Mouse (Mus musculus): ENCODE measurements around the gene Lyrm7. TPM values are rescaled to one million over a fixed set of nuclear protein-coding genes. Genes with fewer than 3 reads are reported as not detected.
A peak's percentile ranks its signal among the peaks of the same experiment; 100 is the strongest.

Lyrm7 gene
- polyA plus RNA-seq, 1 experiment from 2014 or later, result 8.9 TPM

GRCm38 (mm10) chr11:54787488-54788474 is 72.9 kb downstream of the Lyrm7 start, which contains the start of gene Cdc42se2:
Cdc42se2 (minus strand) TSS chr11:54787675.
- 4% methylated on average over 56 of the region's 56 CpGs for WGBS
- no peaks in the 10 kb centered on the region for H3K9me3 ChIP-seq
- peak within 1 kb of the TSS; percentile 94 for H3K4me3 ChIP-seq
- peak within 1 kb of the TSS; percentile 71 for H3K4me2 ChIP-seq (replicated peaks)
- peak within 1 kb of the TSS; percentile 94 for H3K9ac ChIP-seq (replicated peaks)
- no peaks in the 10 kb centered on the region for H3K36me3 ChIP-seq
- peaks cover 30% of the 10 kb centered on the region for H3K4me1 ChIP-seq
- no peaks in the 10 kb centered on the region for H3K27me3 ChIP-seq
- peak within 1 kb of the TSS; percentile 98 for H3K27ac ChIP-seq (replicated peaks)
- peak; percentile 98 for ATAC-seq (ENCODE audit: low FRiP score, low read depth)

- H3K27me3 ChIP-seq, result no peaks in the 10 kb centered on the region
- H3K4me2 ChIP-seq (replicated peaks), result peak overlapping the region; percentile 71
- H3K4me1 ChIP-seq, result peaks cover 30% of the 10 kb centered on the region
- peak overlapping the region; percentile 94 for H3K4me3 ChIP-seq
- no peaks in the 10 kb centered on the region for H3K9me3 ChIP-seq
- peak overlapping the region; percentile 94 for H3K9ac ChIP-seq (replicated peaks)
- H3K36me3 ChIP-seq, result no peaks in the 10 kb centered on the region
- ATAC-seq (ENCODE audit: low FRiP score, low read depth), result peak; percentile 45
- WGBS, result under 1% methylated on average over 54 of the region's 54 CpGs
- peak overlapping the region; percentile 98 for H3K27ac ChIP-seq (replicated peaks)
Observed at GRCm38 (mm10) chr11:54786858-54787487, 73.7 kb downstream of the Lyrm7 start.

GRCm38 (mm10) chr11:54785566-54785965 is 75.2 kb downstream of the Lyrm7 start:
- Histone ChIP-seq H3K4me3 (peak overlapping the region; percentile 94; the same call in 1 of the 2 replicates), H3K27me3 (no peaks in the 10 kb centered on the region), H3K4me1 (peaks cover 27% of the 10 kb centered on the region), H3K4me2 (replicated peaks) (peak overlapping the region; percentile 71), H3K36me3 (no peaks in the 10 kb centered on the region), H3K27ac (replicated peaks) (no peak overlapping the region), H3K9ac (replicated peaks) (no peak overlapping the region), H3K9me3 (no peaks in the 10 kb centered on the region)
- WGBS, result 93% methylated on average over 3 of the region's 3 CpGs
- no peak for ATAC-seq (ENCODE audit: low FRiP score, low read depth)

GRCm38 (mm10) chr11:54784436-54784835 is 76.3 kb downstream of the Lyrm7 start:
- no peak overlapping the region for H3K4me3 ChIP-seq
- H3K36me3 ChIP-seq, result no peaks in the 10 kb centered on the region
- no peaks in the 10 kb centered on the region for H3K27me3 ChIP-seq
- no peak overlapping the region for H3K27ac ChIP-seq (replicated peaks)
- 94% methylated on average over 3 of the region's 3 CpGs for WGBS
- no peak overlapping the region for H3K9ac ChIP-seq (replicated peaks)
- H3K9me3 ChIP-seq, result no peaks in the 10 kb centered on the region
- no peak for ATAC-seq (ENCODE audit: low FRiP score, low read depth)
- H3K4me1 ChIP-seq, result peaks cover 27% of the 10 kb centered on the region
- peak overlapping the region; percentile 14; the same call in 1 of the 2 replicates for H3K4me2 ChIP-seq (replicated peaks)

GRCm38 (mm10) chr11:54782253-54782652 is 78.5 kb downstream of the Lyrm7 start:
- H3K36me3 ChIP-seq, result no peaks in the 10 kb centered on the region
- H3K9me3 ChIP-seq, result no peaks in the 10 kb centered on the region
- H3K4me1 ChIP-seq, result peaks cover 39% of the 10 kb centered on the region
- H3K27ac ChIP-seq (replicated peaks), result no peak overlapping the region
- H3K27me3 ChIP-seq, result no peaks in the 10 kb centered on the region
- H3K4me3 ChIP-seq, result no peak overlapping the region
- H3K9ac ChIP-seq (replicated peaks), result no peak overlapping the region
- 86% methylated on average over 6 of the region's 6 CpGs for WGBS
- H3K4me2 ChIP-seq (replicated peaks), result no peak overlapping the region
- ATAC-seq (ENCODE audit: low FRiP score, low read depth), result no peak

- no peaks in the 10 kb centered on the region for H3K9me3 ChIP-seq
- whole genome bisulfite sequencing, result 77% methylated on average over 1 of the region's 1 CpGs
- peaks cover 26% of the 10 kb centered on the region for H3K4me1 ChIP-seq
- no peaks in the 10 kb centered on the region for H3K27me3 ChIP-seq
- no peak overlapping the region for H3K9ac ChIP-seq (replicated peaks)
- no peak overlapping the region for H3K4me3 ChIP-seq
- ATAC-seq (ENCODE audit: low FRiP score, low read depth), result no peak
- H3K4me2 ChIP-seq (replicated peaks), result no peak overlapping the region
- no peak overlapping the region for H3K27ac ChIP-seq (replicated peaks)
- no peaks in the 10 kb centered on the region for H3K36me3 ChIP-seq
Observed at GRCm38 (mm10) chr11:54779946-54780345, 80.8 kb downstream of the Lyrm7 start.

GRCm38 (mm10) chr11:54778131-54778844 is 82.4 kb downstream of the Lyrm7 start:
- H3K9ac ChIP-seq (replicated peaks), result no peak overlapping the region
- H3K4me3 ChIP-seq, result no peak overlapping the region
- no peaks in the 10 kb centered on the region for H3K27me3 ChIP-seq
- no peak overlapping the region for H3K27ac ChIP-seq (replicated peaks)
- ATAC-seq (ENCODE audit: low FRiP score, low read depth), result no peak
- no peaks in the 10 kb centered on the region for H3K9me3 ChIP-seq
- H3K36me3 ChIP-seq, result no peaks in the 10 kb centered on the region
- H3K4me1 ChIP-seq, result peaks cover 13% of the 10 kb centered on the region; the same call in 1 of the 2 replicates
- 86% methylated on average over 1 of the region's 1 CpGs for WGBS
- no peak overlapping the region for H3K4me2 ChIP-seq (replicated peaks)

- peaks cover 13% of the 10 kb centered on the region; the same call in 1 of the 2 replicates for H3K4me1 ChIP-seq
- 75% methylated on average over 6 of the region's 6 CpGs for WGBS
Observed at GRCm38 (mm10) chr11:54777387-54778130, 83.2 kb downstream of the Lyrm7 start.

More at GRCm38 (mm10) chr11:54777387-54778130, 83.2 kb downstream of the Lyrm7 start:
- Histone ChIP-seq H3K4me3 (no peak overlapping the region), H3K36me3 (no peaks in the 10 kb centered on the region), H3K9ac (replicated peaks) (no peak overlapping the region), H3K9me3 (no peaks in the 10 kb centered on the region), H3K27me3 (no peaks in the 10 kb centered on the region), H3K27ac (replicated peaks) (no peak overlapping the region), H3K4me2 (replicated peaks) (no peak overlapping the region)
- ATAC-seq (ENCODE audit: low FRiP score, low read depth), result no peak

Other genes with a start within 250 kb of the Lyrm7 start
- gene Cdc42se2, start 73.2 kb downstream of the Lyrm7 start, polyA plus RNA-seq (2016; fragmentation: Nextera tagmentation; extraction: Ambion mirVana), result 251 and 254 TPM in 2 replicates
- gene Hint1, start 5.5 kb upstream of the Lyrm7 start, polyA plus RNA-seq (2016; fragmentation: Nextera tagmentation; extraction: Ambion mirVana), result 664 and 700 TPM in 2 replicates
- 36.1 and 39.7 TPM in 2 replicates for gene Gpx3, start 41.5 kb upstream of the Lyrm7 start, polyA plus RNA-seq (2016; fragmentation: Nextera tagmentation; extraction: Ambion mirVana)
- 12.6 and 13.6 TPM in 2 replicates for gene Tnip1, start 102.0 kb upstream of the Lyrm7 start, polyA plus RNA-seq (2016; fragmentation: Nextera tagmentation; extraction: Ambion mirVana)
- gene Anxa6, start 172.5 kb upstream of the Lyrm7 start, polyA plus RNA-seq (2016; fragmentation: Nextera tagmentation; extraction: Ambion mirVana), result 65.1 and 82.3 TPM in 2 replicates
- 0.25 TPM in 1 of 2 replicates, not detected in the other for gene Ccdc69, start 217.2 kb upstream of the Lyrm7 start, polyA plus RNA-seq (2016; fragmentation: Nextera tagmentation; extraction: Ambion mirVana)
- 12.8 and 14.0 TPM in 2 replicates for gene Gm2a, start 237.2 kb upstream of the Lyrm7 start, polyA plus RNA-seq (2016; fragmentation: Nextera tagmentation; extraction: Ambion mirVana)